Mouse (Mus musculus) heart, embryonic 15.5 days (tissue): ENCODE data around the gene Ccdc60. TPM values are rescaled to one million over a fixed set of nuclear protein-coding genes. Genes with fewer than 3 reads are reported as not detected.
"Not testable (repeated sequence)": the region's sequence is repeated elsewhere in the genome, so short reads cannot be mapped to it uniquely, and the experiment has no call there.

ENCODE experiments used
- ATAC-seq: fragments of 200-750 bp; cut with Nextera tagmentation; replicated peaks from 2 replicates; pipeline ENCODE4 v1.8.0; 2017; ENCODE audit warnings: low read depth, moderate TSS enrichment; ENCODE audit not compliant: insufficient number of reproducible peaks, insufficient read depth, low FRiP score
- H3K27ac ChIP-seq: fragments of 300-500 bp; sonication (generic); 2 replicates; pipeline ENCODE4 v1.5.1; 2015; ENCODE audit warnings: mild to moderate bottlenecking, inconsistent platforms
- H3K27me3 ChIP-seq: fragments of 300-500 bp; sonication (generic); 2 replicates; pipeline ENCODE4 v1.6.1; 2015; ENCODE audit warnings: inconsistent platforms
- H3K36me3 ChIP-seq: fragments of 300-500 bp; sonication (generic); 2 replicates; pipeline ENCODE4 v1.6.1; 2015; ENCODE audit warnings: mild to moderate bottlenecking, inconsistent platforms
- H3K4me1 ChIP-seq: fragments of 300-500 bp; sonication (generic); replicated peaks from 2 replicates; pipeline ENCODE4 v1.6.1; 2015; ENCODE audit warnings: inconsistent platforms
- H3K4me2 ChIP-seq: fragments of 300-500 bp; sonication (generic); 2 replicates; pipeline ENCODE4 v1.6.1; 2015; ENCODE audit warnings: inconsistent platforms, mild to moderate bottlenecking, moderate library complexity
- H3K4me3 ChIP-seq: fragments of 300-500 bp; sonication (generic); 2 replicates; pipeline ENCODE4 v1.5.1; 2015; ENCODE audit warnings: mild to moderate bottlenecking, inconsistent platforms
- H3K9ac ChIP-seq: fragments of 300-500 bp; sonication (generic); 2 replicates; pipeline ENCODE4 v1.6.1; 2015; ENCODE audit warnings: mild to moderate bottlenecking, inconsistent platforms
- H3K9me3 ChIP-seq: fragments of 300-500 bp; sonication (generic); replicated peaks from 2 replicates; pipeline ENCODE4 v1.6.1; 2016; ENCODE audit warnings: inconsistent platforms
- WGBS: fragments of 180-500 bp; shearing (Covaris S2); methylation state at CpG from one replicate; pipeline ENCODE4 v1.1.7; 2015; ENCODE audit warnings: mixed read lengths; 5-methylcytosine and 5-hydroxymethylcytosine counted together
- polyA plus RNA-seq: library from polyadenylated mRNA; unstranded; fragments of >200 nt; fragmentation: Nextera tagmentation; extraction: Ambion mirVana; gene quantifications from 2 replicates; pipeline ENCODE4 v1.2.1, GENCODE M21; 2015

Ccdc60 gene
- polyA plus RNA-seq: 0.23 and 0.63 TPM in 2 replicates

DNA sequence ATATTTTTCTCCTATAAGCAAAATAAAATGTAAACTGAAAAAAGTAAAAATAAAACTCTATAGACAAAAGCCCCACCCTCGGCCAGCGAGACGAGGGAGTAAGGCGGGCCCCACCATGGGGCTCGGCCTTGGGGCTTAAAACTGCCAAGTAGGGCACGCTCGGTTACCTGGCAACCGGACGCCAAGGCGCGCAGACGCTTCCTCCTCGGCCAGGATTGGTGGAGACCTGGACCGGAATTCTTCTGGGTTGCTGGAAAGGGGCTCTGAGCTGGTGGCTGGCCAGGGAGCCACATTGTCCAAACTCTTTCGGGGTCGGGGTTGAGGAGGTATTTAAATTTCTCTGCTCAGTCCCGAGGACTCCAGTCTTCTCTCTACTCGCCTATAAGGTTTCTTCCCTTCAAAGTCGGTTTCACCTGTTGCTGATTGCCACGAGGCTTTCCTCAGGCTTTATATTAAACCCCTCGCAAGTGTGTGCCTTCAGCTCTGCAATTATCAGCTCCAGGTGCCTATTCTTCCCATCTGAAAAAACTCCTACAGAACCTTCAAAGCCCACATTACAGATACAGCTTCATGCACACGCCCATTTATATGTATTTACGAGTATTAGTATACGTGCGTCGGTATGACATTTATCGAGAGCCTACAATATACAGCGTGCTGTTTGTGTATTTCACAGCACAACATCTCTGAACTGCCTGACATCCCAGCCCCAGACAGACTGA is at the start of gene Ccdc60:
TSS of gene Ccdc60 (minus strand) at position 137 of the 722 bp plus-strand sequence.
- no peak; the same call in 1 of the 2 replicates for ATAC-seq
- no peaks in the 10 kb centered on the region for H3K36me3 ChIP-seq
- H3K4me2 ChIP-seq: peak within 1 kb of the TSS; percentile 60
- no peak within 1 kb of the TSS for H3K9ac ChIP-seq
- peaks cover 17% of the 10 kb centered on the region for H3K4me1 ChIP-seq
- H3K4me3 ChIP-seq: peak within 1 kb of the TSS; percentile 33
- H3K27ac ChIP-seq: no peak within 1 kb of the TSS
- H3K9me3 ChIP-seq: no peaks in the 10 kb centered on the region
- 8% methylated on average over 28 of the region's 28 CpGs for WGBS
- H3K27me3 ChIP-seq: no peaks in the 10 kb centered on the region

DNA sequence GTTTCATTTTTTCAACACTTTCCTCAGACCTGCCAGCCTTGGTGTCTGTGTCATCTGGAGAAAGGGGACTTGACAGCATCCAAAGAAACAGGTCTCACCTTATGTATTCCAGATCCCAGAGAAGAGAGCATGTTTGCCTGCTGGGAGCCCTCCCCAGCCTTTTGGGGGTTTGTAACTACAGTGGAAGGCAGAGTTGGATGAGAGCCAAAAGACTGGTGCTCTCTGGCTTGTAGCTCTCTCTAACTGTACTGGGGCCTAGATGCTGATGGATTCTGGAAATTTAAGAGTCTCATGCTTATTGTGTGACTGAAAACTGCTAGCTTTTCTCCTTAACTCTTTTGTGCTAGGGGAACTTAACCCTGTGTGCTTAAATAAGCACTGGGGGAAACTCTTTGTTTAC is 47.4 kb upstream of the Ccdc60 start:
- no peak overlapping the region for H3K9ac ChIP-seq
- no peaks in the 10 kb centered on the region for H3K27me3 ChIP-seq
- H3K27ac ChIP-seq: no peak overlapping the region
- no peaks in the 10 kb centered on the region for H3K9me3 ChIP-seq
- H3K4me1 ChIP-seq: no peaks in the 10 kb centered on the region
- H3K36me3 ChIP-seq: no peaks in the 10 kb centered on the region
- no peak for ATAC-seq
- H3K4me2 ChIP-seq: no peak overlapping the region
- H3K4me3 ChIP-seq: no peak overlapping the region

DNA sequence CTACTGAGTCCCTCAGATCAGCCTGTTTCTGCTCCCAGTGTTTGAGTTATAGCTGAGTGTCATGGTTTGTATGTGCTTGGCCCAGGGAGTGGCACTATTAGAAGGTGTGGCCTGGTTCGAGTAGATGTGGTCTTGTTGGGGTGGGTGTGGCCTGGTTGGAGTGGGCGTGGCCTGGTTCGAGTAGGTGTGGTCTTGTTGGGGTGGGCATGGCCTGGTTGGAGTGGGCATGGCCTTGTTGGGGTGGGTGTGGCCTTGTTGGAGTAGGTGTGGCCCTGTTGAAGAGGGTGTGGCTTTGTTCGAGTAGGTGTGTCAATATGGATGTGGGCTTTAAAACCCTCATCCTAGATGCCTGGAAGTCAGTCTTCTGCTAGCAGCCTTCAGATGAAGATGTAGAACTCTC is 40.1 kb upstream of the Ccdc60 start:
- ATAC-seq: no peak
- no peak overlapping the region for H3K4me2 ChIP-seq
- 79% methylated on average over 4 of the region's 4 CpGs for WGBS

GRCm38 (mm10) chr5:116323401-116323800 is 34.6 kb upstream of the Ccdc60 start:
- Histone ChIP-seq H3K27me3 (peaks cover 10% of the 10 kb centered on the region; the same call in 1 of the 2 replicates), H3K9me3 (no peaks in the 10 kb centered on the region), H3K9ac (no peak overlapping the region), H3K27ac (no peak overlapping the region), H3K36me3 (no peaks in the 10 kb centered on the region), H3K4me2 (no peak overlapping the region), H3K4me3 (no peak overlapping the region), H3K4me1 (no peaks in the 10 kb centered on the region)
- no peak for ATAC-seq
- WGBS: 72% methylated on average over 5 of the region's 5 CpGs

More for the DNA sequence above, 40.1 kb upstream of the Ccdc60 start:
- no peaks in the 10 kb centered on the region for H3K36me3 ChIP-seq
- H3K9me3 ChIP-seq: no peaks in the 10 kb centered on the region
- no peaks in the 10 kb centered on the region for H3K27me3 ChIP-seq
- H3K4me3 ChIP-seq: no peak overlapping the region
- no peak overlapping the region for H3K9ac ChIP-seq
- H3K4me1 ChIP-seq: no peaks in the 10 kb centered on the region
- no peak overlapping the region for H3K27ac ChIP-seq

DNA sequence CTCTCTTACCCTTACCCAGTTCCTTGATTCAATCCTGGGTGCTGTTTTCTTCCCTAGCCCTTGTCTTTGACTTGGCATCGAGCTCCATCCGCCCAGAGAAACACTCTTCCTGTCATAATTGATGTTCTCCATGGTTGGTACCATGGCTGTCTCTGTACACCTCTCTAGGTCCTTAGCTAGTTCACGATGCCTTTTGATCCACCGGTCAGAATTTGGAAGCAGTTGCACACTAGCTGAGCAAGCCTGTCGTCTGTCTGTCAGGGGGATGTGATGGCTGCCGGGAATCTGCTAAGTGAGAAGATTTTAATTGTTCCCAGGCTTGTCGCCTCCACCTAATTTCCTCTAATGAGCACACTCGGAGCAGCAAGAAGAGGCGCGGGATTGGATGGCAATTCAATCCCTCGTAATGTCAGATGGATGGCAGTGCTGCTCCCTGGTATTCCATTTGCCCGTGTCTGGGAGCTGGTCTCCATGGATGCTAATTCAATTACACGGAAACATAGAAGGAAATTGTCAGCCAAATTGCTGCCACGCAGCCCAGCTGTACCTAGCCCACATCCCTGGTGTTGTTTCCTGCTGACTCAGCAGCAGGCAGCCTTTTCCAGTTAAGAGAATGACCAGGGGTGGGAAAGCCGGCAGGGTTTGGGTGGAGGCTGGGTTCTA is 33.7 kb upstream of the Ccdc60 start:
- Histone ChIP-seq H3K9ac (no peak overlapping the region), H3K27me3 (peaks cover 10% of the 10 kb centered on the region; the same call in 1 of the 2 replicates), H3K9me3 (no peaks in the 10 kb centered on the region), H3K27ac (no peak overlapping the region), H3K36me3 (no peaks in the 10 kb centered on the region), H3K4me2 (no peak overlapping the region), H3K4me1 (no peaks in the 10 kb centered on the region), H3K4me3 (no peak overlapping the region)
- no peak for ATAC-seq
- 60% methylated on average over 15 of the region's 15 CpGs for WGBS

DNA sequence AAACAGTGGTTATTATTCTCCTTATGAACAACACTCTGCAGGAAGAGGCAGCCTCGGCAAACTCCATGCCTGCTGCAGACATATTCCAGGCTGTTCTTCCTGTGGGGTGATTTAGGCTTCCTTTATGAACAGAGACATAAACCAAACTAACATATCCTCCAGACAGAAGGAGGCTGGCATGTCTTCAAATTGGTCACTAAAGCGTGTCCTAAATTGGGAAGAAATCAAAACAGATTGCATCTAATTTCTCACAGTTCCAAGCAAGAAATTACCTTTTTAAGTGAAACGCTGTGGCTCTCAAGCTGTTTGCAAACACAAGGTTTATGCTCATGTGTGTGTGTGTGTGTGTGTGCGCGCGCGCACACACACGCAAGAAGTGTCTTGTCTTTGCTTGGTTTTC is 24.9 kb upstream of the Ccdc60 start:
- Histone ChIP-seq H3K9me3 (no peaks in the 10 kb centered on the region), H3K9ac (no peak overlapping the region), H3K4me2 (no peak overlapping the region), H3K36me3 (no peaks in the 10 kb centered on the region), H3K4me3 (no peak overlapping the region), H3K27ac (no peak overlapping the region), H3K27me3 (no peaks in the 10 kb centered on the region), H3K4me1 (peaks cover 8% of the 10 kb centered on the region)
- no peak for ATAC-seq
- 89% methylated on average over 8 of the region's 8 CpGs for WGBS

- Histone ChIP-seq H3K27ac (no peak overlapping the region), H3K27me3 (no peaks in the 10 kb centered on the region), H3K36me3 (no peaks in the 10 kb centered on the region), H3K9ac (no peak overlapping the region), H3K4me1 (peaks cover 8% of the 10 kb centered on the region), H3K4me2 (no peak overlapping the region), H3K9me3 (no peaks in the 10 kb centered on the region), H3K4me3 (no peak overlapping the region)
- ATAC-seq: no peak
- WGBS: 67% methylated on average over 15 of the region's 15 CpGs
Observed at GRCm38 (mm10) chr5:116312111-116312737, 23.4 kb upstream of the Ccdc60 start.

DNA sequence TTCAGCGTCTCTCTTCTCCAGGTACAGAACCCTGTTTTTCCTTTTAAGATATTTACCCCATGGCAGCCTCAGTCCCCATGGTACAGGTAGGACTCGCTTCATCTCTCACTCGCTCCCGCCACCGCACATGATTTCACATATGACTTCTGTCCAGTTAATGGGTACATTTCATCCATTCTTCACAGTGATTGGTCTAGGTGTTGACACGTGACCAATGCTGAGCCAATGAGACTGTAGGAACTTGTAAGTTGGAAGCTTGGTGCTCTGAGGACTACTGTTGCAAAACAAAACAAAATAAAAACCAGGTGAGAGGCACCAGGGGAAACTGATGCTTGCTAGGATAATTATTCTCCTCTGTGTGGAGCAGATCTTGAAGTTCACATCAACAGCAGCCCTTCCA is 22.9 kb upstream of the Ccdc60 start:
- no peak for ATAC-seq
- WGBS: 92% methylated on average over 6 of the region's 6 CpGs

DNA sequence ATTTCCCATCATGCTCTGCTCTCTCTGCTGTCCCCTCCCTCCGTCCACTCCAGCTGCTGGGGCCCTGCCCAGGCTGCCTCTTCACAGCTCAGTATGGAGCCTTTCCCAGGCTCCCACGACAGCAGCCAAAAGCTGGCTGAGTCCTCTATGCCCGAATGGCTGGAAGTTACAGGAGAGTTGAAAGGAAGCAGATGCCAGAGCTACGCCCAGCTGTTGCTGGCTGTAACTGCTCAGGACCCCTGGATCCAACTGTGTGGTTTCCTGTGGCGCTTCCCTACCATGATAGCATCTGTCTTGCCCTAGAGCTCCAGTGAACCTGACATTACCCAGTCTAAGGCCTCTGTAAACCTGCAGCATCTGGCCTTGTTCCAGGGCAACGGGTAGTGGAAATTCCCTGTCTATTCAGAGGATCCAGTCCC is 20.6 kb upstream of the Ccdc60 start:
- Histone ChIP-seq H3K9ac (no peak overlapping the region), H3K27ac (peak overlapping the region; percentile 61), H3K27me3 (no peaks in the 10 kb centered on the region), H3K4me2 (peak overlapping the region; percentile 23), H3K4me1 (peaks cover 8% of the 10 kb centered on the region), H3K9me3 (no peaks in the 10 kb centered on the region), H3K4me3 (no peak overlapping the region), H3K36me3 (no peaks in the 10 kb centered on the region)
- 14% methylated on average over 6 of the region's 6 CpGs for WGBS
- peak; percentile 67 for ATAC-seq

More for the DNA sequence above, 22.9 kb upstream of the Ccdc60 start:
- H3K36me3 ChIP-seq: no peaks in the 10 kb centered on the region
- H3K27ac ChIP-seq: no peak overlapping the region
- H3K4me1 ChIP-seq: peaks cover 8% of the 10 kb centered on the region
- no peak overlapping the region for H3K4me3 ChIP-seq
- no peak overlapping the region for H3K9ac ChIP-seq
- no peak overlapping the region for H3K4me2 ChIP-seq
- no peaks in the 10 kb centered on the region for H3K27me3 ChIP-seq
- no peaks in the 10 kb centered on the region for H3K9me3 ChIP-seq

DNA sequence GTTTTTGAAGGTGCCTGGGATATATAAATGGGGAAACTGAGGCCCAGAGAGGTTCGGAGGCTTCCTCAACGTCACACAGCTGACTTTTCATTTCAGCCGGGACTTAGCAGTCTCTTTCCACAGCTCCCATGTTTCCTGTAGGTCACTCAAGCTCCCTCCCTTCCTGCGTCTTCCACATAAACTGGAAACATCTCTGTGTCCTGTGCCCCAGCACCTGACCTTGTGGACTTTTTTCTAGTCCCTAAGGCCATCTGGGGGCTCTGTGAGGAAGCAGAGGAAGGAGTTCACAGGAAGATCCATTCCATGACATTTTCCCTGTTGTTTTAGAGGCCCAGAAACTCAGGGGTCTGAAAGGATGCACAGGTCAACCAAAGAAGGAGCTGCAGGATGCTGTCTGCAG is 16.8 kb upstream of the Ccdc60 start:
- H3K9ac ChIP-seq: no peak overlapping the region
- peak; percentile 24; the same call in 1 of the 2 replicates for ATAC-seq
- no peaks in the 10 kb centered on the region for H3K27me3 ChIP-seq
- H3K4me2 ChIP-seq: no peak overlapping the region
- no peaks in the 10 kb centered on the region for H3K36me3 ChIP-seq
- 0 out of 2 replicates have a peak overlapping the region, but pooled peaks have one; percentile 27 for H3K27ac ChIP-seq
- H3K4me1 ChIP-seq: peaks cover 11% of the 10 kb centered on the region
- no peaks in the 10 kb centered on the region for H3K9me3 ChIP-seq
- WGBS: 72% methylated on average over 4 of the region's 4 CpGs
- H3K4me3 ChIP-seq: no peak overlapping the region

DNA sequence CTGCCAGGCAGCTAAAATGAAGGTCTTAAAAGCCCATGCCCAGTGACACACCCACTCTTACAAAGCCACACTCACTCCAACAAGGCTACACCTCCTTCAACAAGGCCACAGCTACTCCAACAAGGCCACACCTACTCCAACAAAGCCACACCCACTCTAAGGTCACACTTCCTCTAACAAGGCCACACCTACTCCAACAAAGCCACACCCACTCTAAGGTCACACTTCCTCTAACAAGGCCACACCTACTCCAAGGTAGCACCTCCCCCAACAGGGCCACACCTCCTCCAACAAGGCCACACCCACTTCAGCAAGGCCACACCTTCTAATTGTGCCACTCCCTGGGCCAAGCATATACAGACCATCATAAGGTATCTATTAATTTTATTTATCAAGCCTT is 16.4 kb upstream of the Ccdc60 start:
- not testable (repeated sequence) for H3K36me3 ChIP-seq, H3K9me3 ChIP-seq, H3K9ac ChIP-seq, H3K4me2 ChIP-seq, H3K27me3 ChIP-seq, H3K4me3 ChIP-seq, ATAC-seq
- Histone ChIP-seq H3K27ac (0 out of 2 replicates have a peak overlapping the region, but pooled peaks have one; percentile 27), H3K4me1 (peaks cover 11% of the 10 kb centered on the region)
